Mouse (Mus musculus) C2C12 (cell line): ENCODE measurements around the gene Map7. TPM values are rescaled to one million over a fixed set of nuclear protein-coding genes. Genes with fewer than 3 reads are reported as not detected.

ENCODE experiments used
- H3K27me3 ChIP-seq: one replicate; pipeline ENCODE4 v1.6.1; 2011; ENCODE audit not compliant: control insufficient read depth, insufficient read depth, insufficient read length
- H3K36me3 ChIP-seq: one replicate; pipeline ENCODE4 v1.6.1; 2011; ENCODE audit not compliant: control insufficient read depth, insufficient read depth
- H3K4me3 ChIP-seq: one replicate; pipeline ENCODE4 v1.5.1; 2011; ENCODE audit warnings: mild to moderate bottlenecking, control low read depth; ENCODE audit not compliant: poor library complexity, insufficient read depth, severe bottlenecking
- H3K79me2 ChIP-seq: one replicate; pipeline ENCODE4 v1.6.1; 2011; ENCODE audit not compliant: control insufficient read depth, insufficient read depth
- H3K79me3 ChIP-seq: one replicate; pipeline ENCODE4 v1.6.1; 2011; ENCODE audit warnings: low read depth, control low read depth
- H3ac ChIP-seq: one replicate; pipeline ENCODE3; 2011; ENCODE audit warnings: low read depth; ENCODE audit not compliant: control insufficient read depth, insufficient read length
- CEBPB ChIP-seq: IDR thresholded peaks from one replicate; pipeline ENCODE4 v1.6.1; 2011; ENCODE audit warnings: low read depth, mild to moderate bottlenecking, control low read depth, moderate library complexity
- CTCF ChIP-seq: IDR thresholded peaks from one replicate; pipeline ENCODE4 v1.5.1; 2011; ENCODE audit not compliant: control insufficient read depth, insufficient read depth, insufficient read length
- FOSL1 ChIP-seq: IDR thresholded peaks from one replicate; pipeline ENCODE4 v1.8.0; 2011; ENCODE audit warnings: mild to moderate bottlenecking, low read length; ENCODE audit not compliant: poor library complexity, insufficient read depth, severe bottlenecking
- MAX ChIP-seq: IDR thresholded peaks from one replicate; pipeline ENCODE4 v1.6.1; 2011; ENCODE audit warnings: mild to moderate bottlenecking, control low read depth
- MYOD1 ChIP-seq: IDR thresholded peaks from one replicate; pipeline ENCODE4 v1.6.1; 2011; ENCODE audit warnings: low read depth; ENCODE audit not compliant: control insufficient read depth, insufficient read length
- MYOG ChIP-seq: IDR thresholded peaks from one replicate; pipeline ENCODE4 v1.6.1; 2011; ENCODE audit not compliant: control insufficient read depth, insufficient read length; ENCODE audit errors: extremely low read depth
- USF1 ChIP-seq: IDR thresholded peaks from one replicate; pipeline ENCODE4 v1.6.1; 2011; ENCODE audit warnings: low read depth, mild to moderate bottlenecking, control low read depth, moderate library complexity
- polyA plus RNA-seq: library from polyadenylated mRNA; unstranded; fragments of >200 nt; fragmentation: generic; extraction: Trizol; gene quantifications from one replicate; pipeline ENCODE4 v1.2.1, GENCODE M21; 2012; ENCODE audit warnings: missing spikeins

Gene Map7
- polyA plus RNA-seq, 1 experiment: 0.12 TPM

GRCm38 (mm10) chr10:20149121-20149834, 1.0 kb downstream of the Map7 start:
- TF ChIP-seq MYOD1 (no peak), FOSL1 (no peak), MAX (no peak), MYOG (no peak), CTCF (no peak), USF1 (no peak), CEBPB (no peak)

GRCm38 (mm10) chr10:20149835-20150355, 1.6 kb downstream of the Map7 start:
- H3K79me3 ChIP-seq: no peaks in the 10 kb centered on the region
- no peak for TF ChIP-seq MAX
- no peak for TF ChIP-seq CTCF
- no peak for TF ChIP-seq FOSL1
- no peak for TF ChIP-seq MYOG
- TF ChIP-seq USF1: no peak
- no peak for TF ChIP-seq CEBPB
- TF ChIP-seq MYOD1: no peak
- no peaks in the 10 kb centered on the region for H3K36me3 ChIP-seq
- no peaks in the 10 kb centered on the region for H3K79me2 ChIP-seq
- H3ac ChIP-seq: no peak overlapping the region
- H3K4me3 ChIP-seq: no peak overlapping the region
- peaks cover 23% of the 10 kb centered on the region for H3K27me3 ChIP-seq

More at GRCm38 (mm10) chr10:20149121-20149834, 1.0 kb downstream of the Map7 start:
- H3K79me2 ChIP-seq: no peaks in the 10 kb centered on the region
- no peak overlapping the region for H3ac ChIP-seq
- peaks cover 23% of the 10 kb centered on the region for H3K27me3 ChIP-seq
- H3K36me3 ChIP-seq: no peaks in the 10 kb centered on the region
- H3K79me3 ChIP-seq: no peaks in the 10 kb centered on the region
- no peak overlapping the region for H3K4me3 ChIP-seq

GRCm38 (mm10) chr10:20152131-20152530, 3.9 kb downstream of the Map7 start:
- Histone ChIP-seq H3K27me3 (peaks cover 20% of the 10 kb centered on the region), H3ac (no peak overlapping the region), H3K4me3 (no peak overlapping the region), H3K79me3 (no peaks in the 10 kb centered on the region), H3K79me2 (no peaks in the 10 kb centered on the region), H3K36me3 (no peaks in the 10 kb centered on the region)
- TF ChIP-seq MAX (no peak), MYOD1 (no peak), MYOG (no peak), CEBPB (no peak), FOSL1 (no peak), CTCF (no peak), USF1 (no peak)

GRCm38 (mm10) chr10:20153507-20153906, 5.2 kb downstream of the Map7 start:
- Histone ChIP-seq H3K79me2 (no peaks in the 10 kb centered on the region), H3K27me3 (peaks cover 13% of the 10 kb centered on the region), H3K79me3 (no peaks in the 10 kb centered on the region), H3ac (no peak overlapping the region), H3K4me3 (no peak overlapping the region), H3K36me3 (no peaks in the 10 kb centered on the region)
- no peak for TF ChIP-seq MAX
- no peak for TF ChIP-seq MYOD1
- no peak for TF ChIP-seq CTCF
- no peak for TF ChIP-seq USF1
- TF ChIP-seq FOSL1: no peak
- no peak for TF ChIP-seq MYOG
- TF ChIP-seq CEBPB: no peak

- Histone ChIP-seq H3K79me3 (no peaks in the 10 kb centered on the region), H3K27me3 (peaks cover 8% of the 10 kb centered on the region), H3K79me2 (no peaks in the 10 kb centered on the region), H3K4me3 (no peak overlapping the region), H3K36me3 (no peaks in the 10 kb centered on the region), H3ac (no peak overlapping the region)
- no peak for TF ChIP-seq CEBPB
- TF ChIP-seq USF1: no peak
- TF ChIP-seq MAX: no peak
- TF ChIP-seq FOSL1: no peak
- no peak for TF ChIP-seq MYOD1
- TF ChIP-seq CTCF: no peak
These were observed 7.1 kb downstream of the Map7 start for GRCm38 (mm10) chr10:20155401-20155800.

GRCm38 (mm10) chr10:20157021-20157726, 8.9 kb downstream of the Map7 start:
- no peak for TF ChIP-seq CEBPB
- no peak for TF ChIP-seq MYOG
- TF ChIP-seq CTCF: no peak
- TF ChIP-seq MYOD1: no peak
- no peak for TF ChIP-seq USF1
- no peak for TF ChIP-seq FOSL1
- TF ChIP-seq MAX: no peak
- no peaks in the 10 kb centered on the region for H3K79me2 ChIP-seq

More at GRCm38 (mm10) chr10:20157021-20157726, 8.9 kb downstream of the Map7 start:
- Histone ChIP-seq H3K79me3 (no peaks in the 10 kb centered on the region), H3K27me3 (peaks cover 8% of the 10 kb centered on the region), H3K4me3 (no peak overlapping the region), H3K36me3 (no peaks in the 10 kb centered on the region), H3ac (no peak overlapping the region)
